Mouse (Mus musculus): ENCODE results near the gene Top3b.

- peak; percentile 98 for TF ChIP-seq CTCF (IDR thresholded peaks at IDR 0.05; ENCODE audit: low read depth, low read length)
- no peak for TF ChIP-seq POLR2A (IDR thresholded peaks at IDR 0.05; ENCODE audit: extremely low read depth, insufficient read depth, low read length)
These were observed 41.4 kb downstream of the Top3b start for GRCm38 (mm10) chr16:16911641-16912597.

Data from liver, adult 2 months (tissue).